Comparison of ENCODE assay signal across 11 mouse cellular contexts in the genomic region with DNA sequence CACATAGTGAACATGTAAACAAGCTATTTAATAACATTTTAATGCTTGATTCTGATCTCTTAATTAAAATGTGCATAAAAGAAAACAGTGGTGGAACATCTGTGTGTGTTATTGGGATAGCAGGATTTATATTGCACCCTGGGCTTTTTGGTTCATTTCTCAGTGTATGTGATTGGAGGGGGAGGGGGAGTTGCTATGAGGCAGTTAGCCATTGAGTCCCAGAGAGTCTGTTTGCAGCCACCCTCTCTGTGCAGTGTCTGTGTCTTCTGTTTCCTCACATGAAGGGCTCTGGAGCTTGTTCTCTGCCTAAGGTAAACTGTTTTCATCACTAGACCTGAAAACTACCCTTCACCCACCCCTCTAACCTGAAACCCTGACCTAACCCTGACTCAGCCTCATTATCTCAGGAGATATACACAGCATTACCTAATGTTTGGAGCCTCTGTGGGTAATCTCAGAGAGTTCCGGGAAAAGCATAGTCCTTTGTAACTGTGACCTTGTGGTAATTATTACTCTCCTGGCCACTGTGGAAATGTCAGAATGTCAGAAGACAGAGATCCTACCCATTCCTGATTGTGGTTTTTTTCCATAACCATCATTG.
DNase-seq lines count a peak whose midpoint lies in the region; ATAC-seq and TF ChIP-seq lines count a peak whose summit lies in the region.
"Had no signal": no experiment of that assay in that cellular context is flagged by ENCODE, and none has a peak within 500 bp of the region (broad histone marks: within the 10 kb centered on the region; RNA-seq: fewer than 3 reads in every experiment).

No protein-coding gene starts in this region.

- H3K4me1 ChIP-seq in hindbrain, embryonic 10.5 days (replicated peaks), result peaks cover 16% of the 10 kb centered on the region
- no peaks in the 10 kb centered on the region for H3K4me1 ChIP-seq in liver, embryonic 15.5 days (replicated peaks)
- H3K4me1 ChIP-seq in neural tube, embryonic 15.5 days, result peaks cover 11% of the 10 kb centered on the region

- DNase-seq in layer of hippocampus, adult 2 months (ENCODE audit: low spot score in 2 of 2), result no peak
- no peak for DNase-seq in layer of hippocampus, postnatal 10 days (ENCODE audit: low spot score in 2 of 2)
- no peak for DNase-seq in hindbrain, embryonic 10.5 days (ENCODE audit: low spot score)
- no peak for DNase-seq in kidney, postnatal 4 days
- DNase-seq in right cerebral cortex, adult 2 months (ENCODE audit: low spot score in 2 of 2), result no peak
- DNase-seq in thymus, postnatal 4 days, result no peak
- DNase-seq: heart, postnatal 4 days; layer of hippocampus, postnatal 36 days; lung, adult 2 months had no signal

- peak overlapping the region; percentile 1 for H3K27ac ChIP-seq in layer of hippocampus, adult 2 months
- H3K27ac ChIP-seq in hindbrain, embryonic 10.5 days, result peak overlapping the region; percentile 69
- H3K27ac ChIP-seq in liver, embryonic 15.5 days (replicated peaks), result no peak overlapping the region
- H3K27ac ChIP-seq in neural tube, embryonic 15.5 days (replicated peaks), result peak overlapping the region; percentile 68

- WGBS in hindbrain, embryonic 10.5 days, result 56% methylated on average over 1 of the region's 1 CpGs
- 63% methylated on average over 1 of the region's 1 CpGs for WGBS in liver, embryonic 15.5 days (ENCODE audit: insufficient replicate concordance)
- WGBS in neural tube, embryonic 15.5 days, result 28% methylated on average over 1 of the region's 1 CpGs

- no peak overlapping the region for H3K4me2 ChIP-seq in liver, embryonic 15.5 days
- H3K4me2 ChIP-seq in neural tube, embryonic 15.5 days, result no peak overlapping the region

- no peak overlapping the region for H3K4me3 ChIP-seq in layer of hippocampus, adult 2 months
- H3K4me3 ChIP-seq in hindbrain, embryonic 10.5 days, result no peak overlapping the region
- no peak overlapping the region for H3K4me3 ChIP-seq in liver, embryonic 15.5 days (replicated peaks)
- no peak overlapping the region for H3K4me3 ChIP-seq in neural tube, embryonic 15.5 days (replicated peaks)

- H3K36me3 ChIP-seq in hindbrain, embryonic 10.5 days, result no peaks in the 10 kb centered on the region
- no peaks in the 10 kb centered on the region for H3K36me3 ChIP-seq in liver, embryonic 15.5 days (replicated peaks)
- H3K36me3 ChIP-seq in neural tube, embryonic 15.5 days, result no peaks in the 10 kb centered on the region

- peak; percentile 47 for ATAC-seq in liver, embryonic 15.5 days (ENCODE audit: insufficient read depth)
- no peak for ATAC-seq in neural tube, embryonic 15.5 days (ENCODE audit: low FRiP score)

- no peaks in the 10 kb centered on the region for H3K27me3 ChIP-seq in hindbrain, embryonic 10.5 days (ENCODE audit: insufficient read depth, poor library complexity, severe bottlenecking)
- H3K27me3 ChIP-seq in liver, embryonic 15.5 days, result no peaks in the 10 kb centered on the region
- H3K27me3 ChIP-seq in neural tube, embryonic 15.5 days (replicated peaks), result no peaks in the 10 kb centered on the region

- no peak overlapping the region for H3K9ac ChIP-seq in liver, embryonic 15.5 days
- H3K9ac ChIP-seq in neural tube, embryonic 15.5 days (replicated peaks), result no peak overlapping the region

- no peaks in the 10 kb centered on the region for H3K9me3 ChIP-seq in hindbrain, embryonic 10.5 days
- H3K9me3 ChIP-seq in liver, embryonic 15.5 days (replicated peaks), result no peaks in the 10 kb centered on the region
- H3K9me3 ChIP-seq in neural tube, embryonic 15.5 days (replicated peaks), result no peaks in the 10 kb centered on the region

- no peak for TF ChIP-seq CTCF in layer of hippocampus, adult 2 months (conservative IDR thresholded peaks at IDR 0.05)
